Mouse (Mus musculus) splenic B cell, adult 2 months (primary cell): ENCODE data around the gene Celf5.

Experiments
- DNase-seq: peaks from one replicate; pipeline ENCODE4 v3.0.0-alpha.2; 2011; ENCODE audit warnings: low read depth, low spot score
- H3K27me3 ChIP-seq: 2 replicates; pipeline ENCODE4 v1.6.1; 2012; ENCODE audit warnings: mild to moderate bottlenecking, low read length, moderate library complexity, mixed read lengths; ENCODE audit not compliant: control insufficient read depth, poor library complexity, insufficient read depth, severe bottlenecking
- H3K36me3 ChIP-seq: 2 replicates; pipeline ENCODE4 v1.6.1; 2012; ENCODE audit warnings: mild to moderate bottlenecking, low read length, moderate library complexity, mixed read lengths; ENCODE audit not compliant: control insufficient read depth, poor library complexity, insufficient read depth, severe bottlenecking

The Celf5 gene

DNA sequence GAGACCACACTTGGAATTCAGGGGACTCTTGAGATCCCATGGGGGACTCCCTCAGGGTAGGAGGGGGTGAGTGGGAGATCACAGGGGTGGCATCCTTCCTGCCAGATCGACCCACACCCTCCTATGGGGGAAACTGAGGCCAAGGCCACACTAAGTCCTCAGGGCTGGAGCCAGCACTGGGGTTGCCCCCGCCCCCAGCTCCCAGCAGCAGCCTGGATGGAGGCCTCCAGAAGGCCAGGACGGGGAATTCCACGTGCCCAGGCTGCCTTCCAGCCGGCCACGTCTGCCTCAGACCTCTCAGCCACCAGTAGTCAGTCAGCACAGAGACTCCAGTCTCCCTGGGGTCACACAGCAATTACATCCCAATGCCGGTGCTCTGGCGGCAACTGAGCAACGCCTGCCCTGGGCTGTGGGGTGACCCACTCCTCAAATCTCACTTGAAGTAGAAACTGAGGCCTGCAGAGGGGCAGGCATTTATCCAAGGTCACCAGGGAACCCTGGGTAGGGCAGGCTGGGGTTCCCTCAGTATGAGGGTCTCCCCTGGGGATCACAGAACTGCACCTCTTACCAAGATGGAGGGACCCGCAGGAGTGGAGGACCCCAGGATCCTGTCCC is 57.2 kb downstream of the Celf5 start:
- DNase-seq = no peak
- H3K36me3 ChIP-seq = no peaks in the 10 kb centered on the region
- H3K27me3 ChIP-seq = peaks cover 2% of the 10 kb centered on the region; the same call in 1 of the 2 replicates

DNA sequence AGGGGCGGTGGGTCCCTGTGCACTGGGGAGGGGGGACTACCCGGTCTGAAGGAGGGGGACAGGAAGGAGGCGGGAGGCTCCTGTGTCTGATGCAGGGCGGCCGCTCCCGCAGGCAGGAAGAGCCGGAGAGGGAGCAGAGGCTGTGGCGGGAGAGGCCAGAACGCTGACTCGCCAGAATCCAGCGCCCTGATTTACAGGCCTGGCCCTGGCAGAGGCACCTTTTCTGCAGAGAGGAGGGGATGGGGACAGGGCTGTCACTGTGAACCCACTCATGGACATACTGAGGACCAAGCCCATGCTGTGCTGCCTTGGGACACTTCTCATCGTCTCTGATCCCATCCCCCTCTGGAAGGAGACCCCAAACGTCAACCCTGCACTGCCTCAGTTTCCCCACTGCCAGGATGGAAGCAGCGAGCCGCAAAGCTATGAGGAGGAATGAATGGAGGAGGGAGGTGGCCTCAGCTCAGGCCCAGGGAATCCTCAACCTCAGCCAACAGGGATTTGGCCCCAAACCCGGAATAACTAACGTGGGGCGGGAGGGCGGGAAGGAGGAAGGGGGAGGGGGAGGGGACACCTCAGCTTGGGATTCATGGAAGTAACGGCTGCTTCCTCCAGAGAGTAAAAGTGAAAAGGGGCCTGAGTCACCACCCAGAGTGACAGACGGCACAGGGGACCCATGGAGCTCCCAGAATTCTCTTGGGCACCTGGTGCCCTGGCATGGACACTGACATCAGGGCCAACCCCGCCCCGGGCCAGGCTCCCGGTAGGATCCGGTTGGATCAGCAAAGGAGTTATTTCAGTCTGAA is 58.1 kb downstream of the Celf5 start:
- DNase-seq = no peak
- Histone ChIP-seq H3K27me3 (peaks cover 2% of the 10 kb centered on the region; the same call in 1 of the 2 replicates), H3K36me3 (no peaks in the 10 kb centered on the region)

DNA sequence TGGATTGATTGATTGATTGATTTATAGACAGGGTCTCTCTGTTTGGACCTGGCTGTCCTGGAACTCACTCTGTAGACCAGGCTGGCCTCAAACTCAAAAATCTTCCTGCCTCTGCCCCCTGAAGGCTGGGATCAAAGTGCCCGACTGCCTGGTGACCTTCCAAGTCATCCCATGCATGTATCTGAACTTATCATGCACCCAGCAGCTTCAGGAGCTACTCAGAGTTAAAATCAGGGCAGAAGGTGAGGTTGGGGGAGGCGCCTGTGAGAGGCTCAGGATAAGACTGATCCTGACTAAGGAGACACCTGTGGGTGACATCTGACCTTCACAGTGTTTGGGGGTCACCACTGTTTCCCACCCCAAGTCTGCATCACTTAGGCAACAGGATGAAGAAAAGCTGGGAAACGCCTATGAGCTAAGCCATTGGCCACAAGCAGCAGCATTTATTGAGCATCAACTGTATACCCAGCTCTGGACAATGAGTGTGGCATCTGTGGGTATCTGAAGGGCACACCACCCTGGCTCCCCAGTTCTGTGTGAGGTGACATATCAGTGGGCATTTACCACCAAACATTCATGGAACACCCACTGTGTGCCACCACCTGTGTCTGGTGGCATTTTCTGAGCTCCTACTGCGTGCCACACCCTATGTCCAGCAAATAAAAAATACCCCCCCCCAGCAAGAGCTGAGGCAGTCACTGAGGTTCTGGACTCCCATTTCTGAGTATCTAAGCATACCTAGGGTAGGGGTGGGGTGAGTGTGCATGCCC is 58.8 kb downstream of the Celf5 start:
- H3K36me3 ChIP-seq = no peaks in the 10 kb centered on the region
- peaks cover 2% of the 10 kb centered on the region; the same call in 1 of the 2 replicates for H3K27me3 ChIP-seq
- no peak for DNase-seq

DNA sequence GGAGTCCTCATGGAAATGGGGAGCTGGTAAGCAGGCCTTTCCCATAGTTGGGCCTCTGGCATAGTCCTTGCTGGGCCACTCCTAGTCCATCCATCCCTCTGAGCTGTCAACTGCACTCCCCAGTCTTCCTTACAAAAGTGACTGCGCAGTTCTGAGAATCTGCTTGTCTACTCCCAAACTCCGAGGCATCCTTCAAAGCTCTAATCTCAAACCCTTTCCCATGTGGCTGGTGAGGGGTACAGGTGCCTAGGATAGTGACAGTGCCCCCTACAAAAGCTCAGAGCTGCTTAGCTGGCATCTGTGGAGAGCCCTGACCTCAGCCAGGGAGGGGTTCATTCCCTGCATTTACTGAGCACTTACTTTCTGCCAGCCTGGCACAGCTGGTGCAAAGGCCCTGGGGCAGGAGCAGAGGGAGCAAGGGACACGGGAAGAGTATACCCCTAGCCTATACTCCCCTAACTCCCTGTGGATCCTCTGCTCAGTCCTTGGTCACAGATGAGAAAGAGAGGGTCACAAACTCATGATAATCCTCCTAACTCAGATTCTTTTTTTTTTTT is 59.8 kb downstream of the Celf5 start:
- no peaks in the 10 kb centered on the region for H3K36me3 ChIP-seq
- DNase-seq = no peak
- peaks cover 2% of the 10 kb centered on the region; the same call in 1 of the 2 replicates for H3K27me3 ChIP-seq

DNA sequence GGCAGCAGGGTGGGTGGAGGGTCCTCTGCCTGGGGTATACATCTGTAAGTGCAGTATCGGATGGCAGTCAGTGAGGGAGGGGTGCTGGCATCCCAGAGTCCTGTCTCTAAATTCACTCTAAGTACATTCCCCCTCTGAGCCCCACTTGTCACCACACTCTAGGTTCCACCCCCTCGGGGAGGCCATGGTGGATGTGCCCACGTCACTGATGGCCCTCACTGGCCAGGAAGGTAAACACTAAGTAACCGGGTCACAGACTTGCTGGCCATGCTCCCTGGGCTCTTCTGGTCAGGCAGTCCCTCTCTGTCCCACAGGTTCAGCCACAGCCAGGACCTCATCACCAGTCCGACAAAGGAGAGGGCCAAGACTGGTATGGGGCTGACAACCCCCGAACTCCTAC is 60.3 kb downstream of the Celf5 start:
- no peak for DNase-seq
- peaks cover 2% of the 10 kb centered on the region; the same call in 1 of the 2 replicates for H3K27me3 ChIP-seq

DNA sequence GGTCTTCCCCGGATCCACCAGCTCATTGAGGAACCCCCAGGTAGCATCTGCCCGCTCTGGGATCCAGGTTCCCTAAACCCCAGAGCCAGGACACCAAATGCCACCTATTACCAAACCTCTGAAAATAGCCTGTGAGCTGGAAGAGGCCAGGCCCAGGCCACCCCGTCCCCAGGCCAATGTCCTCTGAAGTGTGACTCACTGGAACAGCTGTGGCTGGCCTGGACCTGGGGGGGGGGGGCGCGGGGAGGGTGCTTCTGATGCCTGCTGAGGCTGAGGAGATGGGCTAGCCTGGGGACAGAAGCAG is 60.8 kb downstream of the Celf5 start:
- DNase-seq = no peak
- no peaks in the 10 kb centered on the region for H3K36me3 ChIP-seq

More for the DNA sequence above, 60.3 kb downstream of the Celf5 start:
- H3K36me3 ChIP-seq = no peaks in the 10 kb centered on the region

DNA sequence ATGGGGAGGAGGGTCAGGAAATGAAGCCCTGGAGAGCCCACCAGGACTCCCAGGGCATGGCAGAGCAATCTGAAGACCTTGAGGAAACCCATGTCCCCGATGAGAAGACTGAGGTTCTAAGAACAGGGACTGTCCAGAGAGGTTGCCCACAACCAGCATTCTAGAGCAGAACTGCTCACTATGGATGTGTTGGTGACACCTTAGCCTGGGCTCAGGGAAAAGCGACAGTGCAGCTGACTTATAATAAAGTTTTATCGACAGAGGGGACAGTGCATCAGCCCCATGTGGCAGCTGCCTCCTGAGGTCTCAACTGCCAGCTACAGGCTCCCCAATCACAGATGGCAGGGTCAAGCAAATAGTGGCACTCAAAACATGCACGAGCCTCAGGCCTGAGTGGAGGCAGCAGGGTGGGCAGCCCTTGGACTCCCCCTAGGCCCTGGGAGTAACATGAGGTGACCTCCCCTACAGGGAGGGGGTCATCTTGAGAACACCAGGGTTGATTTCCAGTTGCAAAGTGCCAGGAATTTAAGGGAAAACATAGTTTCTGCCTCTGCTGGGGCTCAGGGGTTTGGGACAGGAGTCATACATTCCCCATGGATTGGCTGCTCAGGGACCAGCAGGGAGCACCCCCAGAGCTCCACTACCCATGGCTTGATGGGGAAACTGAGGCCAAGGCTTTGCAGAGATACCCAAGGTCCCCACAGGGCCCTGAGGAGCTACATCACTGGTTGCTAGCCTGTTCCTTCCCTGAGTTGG is 61.3 kb downstream of the Celf5 start:
- Histone ChIP-seq H3K36me3 (no peaks in the 10 kb centered on the region), H3K27me3 (no peaks in the 10 kb centered on the region)
- DNase-seq = no peak

More for the DNA sequence above, 60.8 kb downstream of the Celf5 start:
- peaks cover 2% of the 10 kb centered on the region; the same call in 1 of the 2 replicates for H3K27me3 ChIP-seq

DNA sequence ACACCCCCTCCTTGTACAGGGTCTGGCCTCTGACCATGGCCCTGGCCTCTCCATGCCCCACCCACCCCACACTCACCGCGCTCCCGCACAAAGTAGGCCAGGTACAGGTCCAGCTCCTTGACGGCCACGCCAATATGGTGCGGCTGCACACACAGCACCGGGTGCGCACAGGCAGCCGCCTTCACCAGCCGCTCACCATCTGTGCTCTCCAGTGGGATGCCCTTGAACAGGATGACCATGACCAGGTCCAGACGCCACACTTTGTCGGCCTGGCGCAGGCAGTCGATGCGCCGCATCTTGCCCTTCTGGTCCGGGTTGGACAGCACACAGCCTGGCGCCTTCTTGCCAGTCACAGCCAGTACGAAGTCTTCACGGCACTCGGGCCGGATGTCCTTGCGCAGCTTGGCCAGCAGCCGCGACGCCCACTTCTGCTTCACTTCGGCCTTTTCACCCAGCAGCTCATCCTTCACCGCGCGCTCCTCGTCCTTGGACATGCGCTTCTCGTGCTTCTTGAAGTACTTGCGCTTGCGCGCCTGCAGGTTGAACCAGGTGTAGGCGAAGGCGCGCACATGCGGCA is 62.2 kb downstream of the Celf5 start:
- no peaks in the 10 kb centered on the region for H3K27me3 ChIP-seq
- no peaks in the 10 kb centered on the region for H3K36me3 ChIP-seq
- no peak for DNase-seq

DNA sequence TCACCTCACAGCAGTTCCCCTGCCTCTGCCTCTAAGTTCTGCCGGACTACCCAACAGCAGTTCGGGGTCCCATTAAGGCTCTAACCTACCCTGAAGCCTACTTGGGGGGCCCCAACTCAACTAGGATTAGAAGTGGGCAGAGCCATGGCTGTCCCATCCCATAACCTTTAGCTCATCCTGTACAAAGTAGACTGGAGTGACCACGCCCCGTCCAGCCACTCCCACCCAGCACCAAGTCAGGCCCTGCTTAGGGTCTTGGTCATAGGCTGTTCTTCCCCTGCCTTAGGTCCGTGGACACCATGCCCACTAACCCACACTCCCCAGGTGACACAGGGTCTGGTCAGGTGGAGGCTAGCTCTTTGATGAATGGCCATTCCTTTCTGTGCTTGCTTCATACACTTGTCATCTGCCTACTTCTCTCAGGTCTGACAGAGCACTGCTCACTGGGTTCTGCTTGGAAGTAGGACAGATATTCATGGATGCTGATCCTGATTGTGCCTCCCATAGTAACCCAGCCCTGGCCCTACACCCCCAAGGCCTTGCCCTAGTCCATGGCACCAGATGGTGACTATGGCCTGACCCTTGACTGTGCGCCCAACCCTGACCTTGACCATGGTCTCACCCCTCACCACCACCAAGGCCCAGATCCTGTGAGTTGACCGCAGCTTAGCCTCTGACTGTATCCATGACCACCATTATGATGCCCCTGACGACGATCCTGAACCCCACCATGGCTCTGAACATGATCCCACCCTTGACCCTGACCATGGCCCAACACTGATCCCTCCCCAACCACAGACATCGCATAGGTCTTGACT is 63.2 kb downstream of the Celf5 start:
- no peak for DNase-seq
- no peaks in the 10 kb centered on the region for H3K36me3 ChIP-seq

DNA sequence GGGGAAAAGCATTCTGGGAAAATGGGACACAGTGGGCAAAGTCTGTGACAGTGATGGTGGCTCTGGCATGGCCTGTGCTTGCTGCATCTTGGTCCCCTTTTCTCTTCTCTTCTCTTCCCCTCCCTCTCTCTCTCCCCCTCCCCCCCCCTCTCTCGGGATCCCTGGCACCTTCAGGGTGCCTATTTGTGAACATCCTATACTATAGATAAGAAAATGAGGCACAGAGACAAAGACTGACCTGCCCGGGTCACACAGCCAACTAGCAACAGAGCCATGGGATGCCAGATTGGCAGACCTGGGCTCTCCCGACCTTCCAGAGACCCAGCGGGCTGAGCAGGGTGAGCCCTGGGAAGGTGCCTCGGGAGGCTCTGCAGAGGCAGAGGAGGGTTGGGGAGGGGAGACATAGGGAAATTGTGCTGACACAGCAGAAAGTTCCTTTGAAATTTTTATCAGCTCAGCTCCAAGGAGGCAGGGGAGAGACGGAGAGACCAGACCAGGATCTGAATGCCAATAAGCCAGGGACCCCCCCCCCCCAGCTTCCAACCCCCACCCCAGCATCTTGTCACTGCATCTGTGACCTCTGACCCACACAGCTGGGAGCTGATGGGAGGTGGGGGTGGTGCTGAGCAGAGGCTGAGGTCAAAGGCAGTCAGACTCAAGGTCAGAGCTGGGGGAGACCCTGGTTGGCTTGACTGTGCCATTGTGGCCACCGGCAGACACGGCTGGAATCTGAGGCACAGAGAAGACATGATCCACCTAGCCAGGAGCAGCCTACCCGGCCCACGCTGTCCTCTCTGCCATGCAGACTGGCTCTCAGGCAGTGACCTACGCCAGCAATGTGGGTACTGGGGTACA is 64.1 kb downstream of the Celf5 start:
- Histone ChIP-seq H3K36me3 (no peaks in the 10 kb centered on the region), H3K27me3 (no peaks in the 10 kb centered on the region)
- DNase-seq = no peak

More for the DNA sequence above, 63.2 kb downstream of the Celf5 start:
- H3K27me3 ChIP-seq = no peaks in the 10 kb centered on the region

DNA sequence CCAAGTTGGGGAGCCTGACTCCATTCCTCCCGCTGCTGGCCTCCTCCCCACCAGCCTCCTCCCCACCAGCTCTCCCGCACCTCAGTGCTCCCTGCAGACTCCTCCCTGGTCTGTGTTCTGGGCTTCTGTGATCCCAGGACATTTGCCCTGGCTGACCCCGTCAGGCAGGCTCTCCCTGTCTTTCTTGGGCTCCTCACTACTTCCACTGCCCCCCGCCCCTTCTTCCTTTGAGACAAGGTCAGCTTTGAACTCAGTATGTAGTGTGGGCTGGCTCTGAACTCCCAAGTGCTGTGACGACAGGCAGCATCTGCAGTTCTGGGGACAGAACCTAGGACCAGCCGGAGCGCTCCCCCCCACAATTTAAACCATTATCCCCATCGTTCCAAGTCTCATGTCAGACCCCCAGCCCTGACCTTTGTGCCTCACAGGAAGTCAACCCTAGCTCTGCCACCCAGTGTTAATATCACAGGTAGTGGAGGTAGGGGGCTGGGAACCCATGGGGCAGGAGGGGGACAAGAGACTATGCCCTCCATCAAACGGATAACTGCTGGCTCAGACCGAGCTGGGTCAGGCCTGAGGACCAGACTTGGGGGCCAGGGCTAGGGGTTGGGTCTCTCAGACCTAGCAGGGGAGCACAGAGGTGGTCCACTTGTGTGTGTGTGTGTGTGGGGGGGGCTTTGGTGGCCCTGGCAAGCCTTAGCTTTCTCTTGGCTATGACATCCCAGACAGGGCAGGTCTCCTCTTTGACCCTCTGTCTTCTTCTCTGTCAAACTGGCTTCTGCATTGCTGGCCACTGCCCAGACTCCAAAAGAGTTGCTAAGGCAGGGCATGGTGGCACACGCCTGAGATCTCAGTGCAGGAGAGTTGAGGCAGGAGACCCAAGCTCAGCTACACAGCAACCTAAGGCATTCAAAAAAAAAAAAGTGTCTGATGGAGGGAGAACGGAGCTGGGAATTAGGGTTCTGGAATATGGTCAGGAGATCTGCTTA is 65.0 kb downstream of the Celf5 start:
- Histone ChIP-seq H3K27me3 (no peaks in the 10 kb centered on the region), H3K36me3 (no peaks in the 10 kb centered on the region)
- DNase-seq = no peak
